Mouse (Mus musculus) midbrain, embryonic 16.5 days (tissue): ENCODE data around the gene Cept1. TPM values are rescaled to one million over a fixed set of nuclear protein-coding genes. Genes with fewer than 3 reads are reported as not detected.

Experiments
- ATAC-seq: fragments of 200-750 bp; cut with Nextera tagmentation; 2 replicates; pipeline ENCODE4 v1.8.0; 2017; ENCODE audit warnings: moderate TSS enrichment
- H3K27ac ChIP-seq: fragments of 300-500 bp; sonication (generic); 2 replicates; pipeline ENCODE4 v1.5.1; 2014; ENCODE audit warnings: mild to moderate bottlenecking, low read length, mixed read lengths
- H3K27me3 ChIP-seq: fragments of 300-500 bp; sonication (generic); 2 replicates; pipeline ENCODE4 v1.6.1; 2014; ENCODE audit warnings: low read depth, low read length, mixed read lengths; ENCODE audit not compliant: control insufficient read depth, insufficient read depth
- H3K36me3 ChIP-seq: fragments of 300-500 bp; sonication (generic); 2 replicates; pipeline ENCODE4 v1.6.1; 2014; ENCODE audit warnings: mild to moderate bottlenecking, low read length, moderate library complexity, mixed read lengths; ENCODE audit not compliant: control insufficient read depth, insufficient read depth
- H3K4me1 ChIP-seq: fragments of 300-500 bp; sonication (generic); 2 replicates; pipeline ENCODE4 v1.6.1; 2014; ENCODE audit warnings: mild to moderate bottlenecking, low read length, mixed read lengths; ENCODE audit not compliant: control insufficient read depth, insufficient read depth
- H3K4me2 ChIP-seq: fragments of 300-500 bp; sonication (generic); 2 replicates; pipeline ENCODE4 v1.6.1; 2014; ENCODE audit warnings: mild to moderate bottlenecking, low read length, mixed read lengths
- H3K4me3 ChIP-seq: fragments of 300-500 bp; sonication (generic); 2 replicates; pipeline ENCODE4 v1.5.1; 2014; ENCODE audit warnings: low read depth, mild to moderate bottlenecking, low read length, moderate library complexity, mixed read lengths
- H3K9ac ChIP-seq: fragments of 300-500 bp; sonication (generic); 2 replicates; pipeline ENCODE4 v1.6.1; 2014; ENCODE audit warnings: low read depth, low read length, mixed read lengths
- H3K9me3 ChIP-seq: fragments of 300-500 bp; sonication (generic); replicated peaks from 2 replicates; pipeline ENCODE4 v1.6.1; 2014; ENCODE audit warnings: mild to moderate bottlenecking, low read length, mixed read lengths; ENCODE audit not compliant: control insufficient read depth, poor library complexity, severe bottlenecking
- WGBS: fragments of 180-500 bp; shearing (Covaris S2); extraction: QIAGEN DNeasy Blood & Tissue Kit; methylation state at CpG from one replicate; pipeline ENCODE4 v1.1.7; 2014; 5-methylcytosine and 5-hydroxymethylcytosine counted together
- polyA plus RNA-seq: library from polyadenylated mRNA; unstranded; fragments of >200 nt; fragmentation: Nextera tagmentation; extraction: Ambion mirVana; gene quantifications from 2 replicates; pipeline ENCODE4 v1.2.1, GENCODE M21; 2015

Gene Cept1
- polyA plus RNA-seq, 1 experiment from 2014 or later, result 51.1 TPM

DNA sequence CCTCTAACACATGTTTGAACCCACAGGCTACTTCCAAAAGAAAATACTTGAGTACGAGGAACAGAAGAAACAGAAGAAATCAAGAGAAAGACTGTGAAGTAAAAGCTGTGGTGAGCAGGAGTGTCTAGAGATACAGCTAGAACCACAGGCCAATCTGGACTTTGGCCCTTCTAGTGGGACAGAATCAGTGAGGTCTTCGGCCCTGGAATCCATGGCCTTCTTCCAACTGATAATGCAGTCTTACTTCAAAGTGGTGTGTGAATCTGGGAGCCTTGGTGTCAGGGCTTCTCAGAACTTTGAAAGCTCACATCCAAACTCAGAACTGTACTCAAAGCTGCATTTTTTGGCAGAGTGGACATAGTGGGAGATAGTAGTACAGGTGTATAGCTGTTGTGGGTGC lies 47.1 kb downstream of the Cept1 start:
- WGBS, result 93% methylated on average over 2 of the region's 2 CpGs
- no peak for ATAC-seq
- no peak overlapping the region for H3K4me2 ChIP-seq
- H3K4me1 ChIP-seq, result no peaks in the 10 kb centered on the region
- H3K4me3 ChIP-seq, result no peak overlapping the region
- no peaks in the 10 kb centered on the region for H3K27me3 ChIP-seq
- no peak overlapping the region for H3K27ac ChIP-seq
- H3K9ac ChIP-seq, result no peak overlapping the region
- H3K9me3 ChIP-seq, result no peaks in the 10 kb centered on the region
- peaks cover 3% of the 10 kb centered on the region; the same call in 1 of the 2 replicates for H3K36me3 ChIP-seq

DNA sequence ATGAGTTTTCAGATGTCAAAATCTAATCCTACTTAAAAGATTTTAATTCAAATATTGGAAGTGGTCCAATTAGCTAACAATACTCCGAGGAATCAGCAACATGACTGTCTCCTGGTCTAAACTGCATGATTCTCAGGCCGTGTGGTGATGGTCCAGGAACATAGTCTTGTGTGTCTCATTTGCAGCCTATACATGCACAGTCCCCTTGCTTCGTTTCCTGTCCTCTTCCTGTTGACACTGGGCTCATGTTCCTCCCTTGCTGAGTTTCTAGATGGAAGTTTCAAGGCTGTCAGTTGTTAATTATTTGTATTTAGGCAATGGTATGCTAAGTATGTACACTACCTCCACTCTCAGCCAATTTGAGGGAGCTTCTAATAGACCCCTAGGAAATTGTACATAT lies 50.6 kb downstream of the Cept1 start:
- no peak for ATAC-seq
- WGBS, result 80% methylated on average over 3 of the region's 3 CpGs

DNA sequence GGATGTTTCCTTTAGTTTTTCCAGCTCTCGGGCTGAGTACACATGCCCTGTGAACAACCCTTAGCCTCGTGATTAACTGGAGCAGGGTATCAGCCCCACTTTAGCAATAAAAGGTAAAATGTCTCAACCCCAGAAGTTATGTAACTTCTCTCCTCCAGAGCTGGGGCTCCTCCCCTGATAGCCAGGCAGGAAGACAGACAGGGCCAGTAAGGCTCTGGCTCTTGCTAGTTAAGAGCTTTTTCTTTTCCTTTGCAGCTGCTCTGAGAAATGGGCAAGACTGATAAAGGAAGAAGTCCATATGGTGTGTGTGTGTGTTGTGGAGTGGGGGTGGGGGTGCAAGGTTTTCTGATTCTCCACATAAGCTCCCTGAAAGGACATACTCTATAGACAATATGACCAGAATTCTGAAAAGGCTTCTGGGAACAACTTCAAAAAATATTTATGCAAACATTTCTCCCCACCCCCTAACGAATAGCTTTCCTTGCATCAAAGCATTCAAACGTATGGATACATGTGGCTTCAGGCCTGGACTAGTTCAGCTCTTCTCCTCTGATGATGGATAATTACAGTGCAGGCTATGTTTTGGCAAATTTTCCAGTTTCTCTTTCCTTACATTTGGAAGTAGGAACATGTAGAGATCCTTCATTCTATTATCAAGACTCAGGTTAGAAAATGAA lies 51.4 kb downstream of the Cept1 start:
- no peak for ATAC-seq
- Histone ChIP-seq H3K36me3 (no peaks in the 10 kb centered on the region), H3K4me2 (no peak overlapping the region), H3K27me3 (no peaks in the 10 kb centered on the region), H3K27ac (no peak overlapping the region), H3K9ac (no peak overlapping the region), H3K4me1 (no peaks in the 10 kb centered on the region), H3K4me3 (no peak overlapping the region), H3K9me3 (no peaks in the 10 kb centered on the region)
- 81% methylated on average over 4 of the region's 4 CpGs for WGBS

More for the DNA sequence above, 50.6 kb downstream of the Cept1 start:
- Histone ChIP-seq H3K4me1 (no peaks in the 10 kb centered on the region), H3K9me3 (no peaks in the 10 kb centered on the region), H3K27ac (no peak overlapping the region), H3K27me3 (no peaks in the 10 kb centered on the region), H3K4me3 (no peak overlapping the region), H3K36me3 (no peaks in the 10 kb centered on the region), H3K4me2 (no peak overlapping the region), H3K9ac (no peak overlapping the region)

DNA sequence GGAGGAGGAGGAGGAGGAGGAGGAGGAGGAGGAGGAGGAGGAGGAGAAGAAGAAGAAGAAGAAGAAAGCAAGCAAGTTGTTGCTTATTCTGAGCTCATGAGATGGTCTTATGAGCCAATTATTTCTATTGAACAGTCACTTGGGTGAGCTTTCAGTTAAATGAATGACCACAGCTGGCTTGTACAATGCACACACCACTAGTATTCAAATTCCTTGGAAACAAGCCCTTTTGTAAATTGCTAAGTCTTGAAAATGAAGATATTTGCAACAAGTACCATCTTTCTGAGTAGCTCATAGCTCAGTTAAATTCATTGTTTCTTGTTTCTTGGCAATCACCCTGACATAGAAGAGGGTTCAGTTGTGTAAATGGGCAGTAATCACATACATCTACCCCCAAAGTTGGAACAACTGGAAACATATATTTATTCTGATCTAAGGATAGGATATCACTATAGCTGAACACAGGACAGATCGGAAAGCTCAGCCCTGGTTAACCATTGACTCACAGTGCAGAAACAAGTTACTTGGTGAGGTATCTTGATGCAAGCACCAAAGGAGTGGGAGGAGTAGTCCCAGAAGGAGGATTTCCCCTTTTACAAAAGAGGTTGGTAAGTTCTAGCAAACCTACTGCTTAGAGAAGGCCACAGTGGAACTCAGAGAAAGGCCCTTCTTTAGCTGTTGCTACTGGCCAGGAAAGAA lies 52.1 kb downstream of the Cept1 start:
- no peak overlapping the region for H3K4me2 ChIP-seq
- H3K9me3 ChIP-seq, result no peaks in the 10 kb centered on the region
- no peaks in the 10 kb centered on the region for H3K27me3 ChIP-seq
- 100% methylated on average over 1 of the region's 1 CpGs for WGBS
- H3K36me3 ChIP-seq, result no peaks in the 10 kb centered on the region
- H3K4me1 ChIP-seq, result no peaks in the 10 kb centered on the region
- no peak overlapping the region for H3K9ac ChIP-seq
- no peak overlapping the region for H3K4me3 ChIP-seq
- H3K27ac ChIP-seq, result no peak overlapping the region
- no peak for ATAC-seq

DNA sequence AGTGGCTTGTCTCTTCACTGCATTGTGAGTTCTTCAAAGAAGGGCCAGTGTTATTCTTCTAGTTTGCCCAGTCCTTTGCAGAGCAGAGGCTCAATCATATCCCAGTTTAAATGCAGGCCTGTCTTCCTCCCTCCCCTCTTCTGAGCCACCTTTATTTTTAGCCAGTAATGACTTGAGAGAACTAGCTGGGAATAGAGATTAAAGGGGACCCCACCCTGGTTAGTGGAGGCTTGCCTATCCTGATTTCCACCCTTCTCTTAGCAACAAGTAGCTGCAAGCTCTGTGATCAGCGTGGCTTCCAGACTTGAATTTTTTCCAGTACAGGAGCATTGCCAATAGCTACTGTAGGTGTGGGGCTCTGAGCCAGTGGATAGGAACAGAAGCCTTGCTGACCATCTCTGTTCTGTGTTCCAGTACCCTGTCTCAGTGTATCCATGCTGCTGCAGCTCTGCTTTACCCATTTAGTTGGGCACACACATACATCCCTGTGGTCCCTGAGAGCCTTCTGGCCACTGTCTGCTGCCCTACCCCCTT lies 53.1 kb downstream of the Cept1 start:
- no peak for ATAC-seq
- H3K4me3 ChIP-seq, result no peak overlapping the region
- no peaks in the 10 kb centered on the region for H3K27me3 ChIP-seq
- H3K9ac ChIP-seq, result no peak overlapping the region
- 86% methylated on average over 1 of the region's 1 CpGs for WGBS
- H3K4me2 ChIP-seq, result no peak overlapping the region
- no peaks in the 10 kb centered on the region for H3K9me3 ChIP-seq
- H3K36me3 ChIP-seq, result no peaks in the 10 kb centered on the region
- no peak overlapping the region for H3K27ac ChIP-seq
- H3K4me1 ChIP-seq, result no peaks in the 10 kb centered on the region

DNA sequence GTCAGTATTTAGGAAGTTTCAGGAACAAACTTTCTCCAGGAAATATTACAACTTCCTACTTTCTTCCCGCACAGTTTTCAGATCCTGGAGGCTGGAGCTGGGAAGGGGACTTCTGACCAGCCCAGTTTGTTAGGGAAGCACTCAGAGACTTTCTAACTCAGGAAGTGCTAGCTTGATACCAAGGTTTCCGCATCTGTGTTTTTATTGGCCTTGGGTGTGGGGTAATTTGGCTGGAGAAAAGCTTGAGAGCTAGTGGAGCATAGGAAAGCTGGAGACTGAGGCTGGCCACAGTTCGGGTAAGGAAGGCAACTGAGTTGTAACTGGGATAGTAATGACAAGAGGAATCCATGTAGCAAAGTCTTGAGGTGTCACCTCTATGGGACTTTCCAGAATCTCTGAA lies 53.7 kb downstream of the Cept1 start:
- H3K27me3 ChIP-seq, result no peaks in the 10 kb centered on the region

DNA sequence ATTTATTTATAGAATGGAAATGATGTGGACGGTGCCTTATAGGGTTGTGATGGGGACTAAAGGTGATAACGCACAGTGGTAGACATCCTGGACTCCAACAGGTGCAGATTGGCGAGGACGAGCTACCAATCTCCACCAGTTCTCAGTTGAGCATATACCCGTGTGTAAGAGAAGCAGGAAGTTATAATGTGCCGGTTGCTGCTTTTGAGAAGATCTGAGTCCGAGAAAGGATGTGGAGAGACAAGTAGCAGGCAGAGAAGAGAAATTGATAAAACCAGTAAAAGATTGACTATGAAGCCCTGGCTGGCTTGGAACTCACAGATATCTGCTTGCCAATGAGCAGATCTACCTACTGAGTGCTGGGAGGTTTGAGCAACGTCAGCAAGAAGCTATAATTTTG lies 54.4 kb downstream of the Cept1 start:
- ATAC-seq, result no peak
- WGBS, result 87% methylated on average over 8 of the region's 8 CpGs
- H3K4me2 ChIP-seq, result no peak overlapping the region

More for the DNA sequence above, 53.7 kb downstream of the Cept1 start:
- Histone ChIP-seq H3K4me1 (no peaks in the 10 kb centered on the region), H3K4me2 (no peak overlapping the region), H3K9me3 (no peaks in the 10 kb centered on the region), H3K9ac (no peak overlapping the region), H3K4me3 (no peak overlapping the region), H3K36me3 (no peaks in the 10 kb centered on the region), H3K27ac (no peak overlapping the region)
- 87% methylated on average over 3 of the region's 3 CpGs for WGBS
- no peak for ATAC-seq

DNA sequence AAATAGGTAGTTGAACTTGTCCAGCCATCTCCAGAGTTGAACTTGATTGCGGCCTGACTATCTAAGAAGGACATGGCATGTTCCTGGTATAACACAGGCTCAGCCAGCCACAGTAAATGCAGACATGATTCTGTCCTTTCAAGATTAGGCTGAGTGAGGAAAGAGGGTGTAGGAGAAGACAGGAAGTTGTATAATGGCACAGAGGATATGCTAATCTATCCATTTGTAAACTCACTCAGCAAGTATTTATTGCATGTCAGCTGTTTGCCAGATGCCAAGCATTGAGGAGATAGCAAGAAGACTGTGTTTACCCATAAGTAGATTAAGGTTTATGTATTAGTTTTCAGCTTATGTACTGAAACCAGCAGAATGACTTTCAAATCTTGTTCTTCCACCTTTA lies 54.9 kb downstream of the Cept1 start:
- H3K4me2 ChIP-seq, result no peak overlapping the region
- no peaks in the 10 kb centered on the region for H3K27me3 ChIP-seq
- no peaks in the 10 kb centered on the region for H3K36me3 ChIP-seq
- no peak overlapping the region for H3K27ac ChIP-seq
- no peak for ATAC-seq
- H3K4me3 ChIP-seq, result no peak overlapping the region
- WGBS, result 97% methylated on average over 1 of the region's 1 CpGs
- no peak overlapping the region for H3K9ac ChIP-seq
- no peaks in the 10 kb centered on the region for H3K9me3 ChIP-seq
- no peaks in the 10 kb centered on the region for H3K4me1 ChIP-seq

More for the DNA sequence above, 54.4 kb downstream of the Cept1 start:
- H3K4me1 ChIP-seq, result no peaks in the 10 kb centered on the region
- no peaks in the 10 kb centered on the region for H3K36me3 ChIP-seq
- no peak overlapping the region for H3K4me3 ChIP-seq
- no peak overlapping the region for H3K9ac ChIP-seq
- no peak overlapping the region for H3K27ac ChIP-seq
- H3K9me3 ChIP-seq, result no peaks in the 10 kb centered on the region
- H3K27me3 ChIP-seq, result no peaks in the 10 kb centered on the region

DNA sequence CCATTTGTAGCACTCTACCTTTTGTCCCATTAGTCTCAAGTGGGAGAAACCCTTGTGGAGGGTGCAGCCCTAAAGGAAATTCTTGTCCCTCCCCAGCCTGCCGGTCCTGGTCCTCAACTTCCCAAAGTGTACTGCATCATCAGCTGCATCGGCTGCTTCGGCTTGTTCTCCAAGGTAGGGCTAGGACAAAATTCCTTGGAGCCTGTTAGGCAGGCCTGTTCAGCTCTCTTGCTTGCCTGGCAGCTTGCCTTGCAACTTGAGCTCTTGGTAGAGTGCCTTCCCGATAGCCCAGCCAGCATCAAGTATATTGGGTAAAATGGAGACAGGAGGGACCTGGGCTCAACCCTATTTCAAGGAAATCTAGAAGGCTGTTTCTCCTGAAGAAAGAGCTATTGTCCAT lies 57.4 kb downstream of the Cept1 start:
- Histone ChIP-seq H3K4me2 (no peak overlapping the region), H3K27ac (no peak overlapping the region), H3K4me3 (no peak overlapping the region), H3K4me1 (no peaks in the 10 kb centered on the region), H3K36me3 (no peaks in the 10 kb centered on the region), H3K9ac (no peak overlapping the region), H3K9me3 (no peaks in the 10 kb centered on the region), H3K27me3 (no peaks in the 10 kb centered on the region)
- no peak for ATAC-seq
- WGBS, result 88% methylated on average over 4 of the region's 4 CpGs
